Mouse (Mus musculus) liver, postnatal 0 days (tissue): ENCODE measurements around the gene Pex16. TPM values are rescaled to one million over a fixed set of nuclear protein-coding genes. Genes with fewer than 3 reads are reported as not detected.

Experiments
- ATAC-seq: fragments of 200-750 bp; cut with Nextera tagmentation; 2 replicates; pipeline ENCODE4 v1.8.0; 2017; ENCODE audit warnings: mild to moderate bottlenecking, moderate library complexity
- DNase-seq: peaks from one replicate; pipeline ENCODE4 v3.0.0-alpha.2; 2016
- H3K27ac ChIP-seq: fragments of 300-500 bp; sonication (generic); 2 replicates; pipeline ENCODE4 v1.5.1; 2014; ENCODE audit warnings: antibody characterized with exemption, moderate library complexity, mild to moderate bottlenecking, low read depth
- H3K27me3 ChIP-seq: fragments of 300-500 bp; sonication (generic); 2 replicates; pipeline ENCODE4 v1.6.1; 2014; ENCODE audit warnings: low read length, control low read depth, mixed read lengths; ENCODE audit not compliant: insufficient read depth
- H3K36me3 ChIP-seq: fragments of 300-500 bp; sonication (generic); replicated peaks from 2 replicates; pipeline ENCODE4 v1.6.1; 2014; ENCODE audit warnings: mild to moderate bottlenecking, control low read depth, low read length, moderate library complexity, mixed read lengths; ENCODE audit not compliant: insufficient read depth
- H3K4me1 ChIP-seq: fragments of 300-500 bp; sonication (generic); 2 replicates; pipeline ENCODE4 v1.6.1; 2014; ENCODE audit warnings: antibody characterized with exemption, mild to moderate bottlenecking, control low read depth; ENCODE audit not compliant: insufficient read depth
- H3K4me2 ChIP-seq: fragments of 300-500 bp; sonication (generic); 2 replicates; pipeline ENCODE4 v1.6.1; 2014; ENCODE audit warnings: low read depth, mild to moderate bottlenecking, low read length, moderate library complexity, mixed read lengths
- H3K4me3 ChIP-seq: fragments of 300-500 bp; sonication (generic); 2 replicates; pipeline ENCODE4 v1.5.1; 2014; ENCODE audit warnings: low read depth, low read length
- H3K9ac ChIP-seq: fragments of 300-500 bp; sonication (generic); replicated peaks from 2 replicates; pipeline ENCODE4 v1.6.1; 2014; ENCODE audit warnings: mild to moderate bottlenecking, moderate library complexity
- H3K9me3 ChIP-seq: fragments of 300-500 bp; sonication (generic); 2 replicates; pipeline ENCODE4 v1.6.1; 2016; ENCODE audit warnings: mild to moderate bottlenecking, control low read depth, low read length, mixed read lengths
- CTCF ChIP-seq: sonication (generic); IDR thresholded peaks from 2 replicates; pipeline ENCODE4 v1.5.1; 2016; ENCODE audit warnings: antibody characterized with exemption, low read depth
- EP300 ChIP-seq: IDR thresholded peaks from 2 replicates; pipeline ENCODE4 v1.6.1; 2016; ENCODE audit warnings: antibody characterized with exemption, low read depth, mild to moderate bottlenecking
- WGBS: fragments of 180-500 bp; shearing (Covaris S2); extraction: QIAGEN DNeasy Blood & Tissue Kit; methylation state at CpG from one replicate; pipeline ENCODE4 v1.1.7; 2014; ENCODE audit not compliant: insufficient replicate concordance; 5-methylcytosine and 5-hydroxymethylcytosine counted together
- polyA plus RNA-seq: library from polyadenylated mRNA; unstranded; fragments of >200 nt; fragmentation: Nextera tagmentation; extraction: Ambion mirVana; gene quantifications from 2 replicates; pipeline ENCODE4 v1.2.1, GENCODE M21; 2015

Pex16 gene
- polyA plus RNA-seq, 1 experiment from 2014 or later: 90.6 TPM

- H3K4me2 ChIP-seq: no peak overlapping the region
- H3K27me3 ChIP-seq: peaks cover 19% of the 10 kb centered on the region
- WGBS: 58% methylated on average over 4 of the region's 4 CpGs
- H3K4me1 ChIP-seq: peaks cover 5% of the 10 kb centered on the region; the same call in 1 of the 2 replicates
- no peak overlapping the region for H3K9ac ChIP-seq
- TF ChIP-seq CTCF: no peak
- TF ChIP-seq EP300: no peak
- H3K27ac ChIP-seq: no peak overlapping the region
- ATAC-seq: no peak
- DNase-seq: no peak
- H3K9me3 ChIP-seq: no peaks in the 10 kb centered on the region
- H3K36me3 ChIP-seq: peaks cover 33% of the 10 kb centered on the region
- no peak overlapping the region for H3K4me3 ChIP-seq
Observed at GRCm38 (mm10) chr2:92384101-92384500, 9.6 kb downstream of the Pex16 start.

GRCm38 (mm10) chr2:92385113-92386051 lies 10.9 kb downstream of the Pex16 start:
- Histone ChIP-seq H3K4me3 (no peak overlapping the region), H3K9me3 (no peaks in the 10 kb centered on the region), H3K9ac (no peak overlapping the region), H3K4me1 (peaks cover 11% of the 10 kb centered on the region; the same call in 1 of the 2 replicates), H3K36me3 (peaks cover 20% of the 10 kb centered on the region), H3K27ac (no peak overlapping the region), H3K4me2 (no peak overlapping the region), H3K27me3 (peaks cover 27% of the 10 kb centered on the region)
- WGBS: 72% methylated on average over 22 of the region's 22 CpGs
- ATAC-seq (no peak), DNase-seq (no peak)
- no peak for TF ChIP-seq CTCF
- no peak for TF ChIP-seq EP300

- WGBS: 84% methylated on average over 30 of the region's 30 CpGs
- peaks cover 28% of the 10 kb centered on the region for H3K27me3 ChIP-seq
- TF ChIP-seq EP300 (no peak), CTCF (no peak)
- H3K4me2 ChIP-seq: no peak overlapping the region
- H3K4me3 ChIP-seq: no peak overlapping the region
- no peak overlapping the region for H3K9ac ChIP-seq
- ATAC-seq (no peak), DNase-seq (no peak)
- H3K4me1 ChIP-seq: peaks cover 15% of the 10 kb centered on the region; the same call in 1 of the 2 replicates
- H3K27ac ChIP-seq: no peak overlapping the region
- H3K36me3 ChIP-seq: peaks cover 7% of the 10 kb centered on the region; the same call in 1 of the 2 replicates
- no peaks in the 10 kb centered on the region for H3K9me3 ChIP-seq
Observed at GRCm38 (mm10) chr2:92386821-92387570, 12.5 kb downstream of the Pex16 start.

GRCm38 (mm10) chr2:92387646-92388045 lies 13.2 kb downstream of the Pex16 start:
- 0 out of 2 replicates have a peak, but pooled peaks cover 4% of the 10 kb centered on the region for H3K36me3 ChIP-seq
- TF ChIP-seq CTCF: no peak
- TF ChIP-seq EP300: no peak
- peaks cover 15% of the 10 kb centered on the region; the same call in 1 of the 2 replicates for H3K4me1 ChIP-seq
- no peak overlapping the region for H3K9ac ChIP-seq
- ATAC-seq (no peak), DNase-seq (no peak)
- H3K27ac ChIP-seq: no peak overlapping the region
- H3K4me3 ChIP-seq: no peak overlapping the region
- WGBS: 61% methylated on average over 4 of the region's 4 CpGs
- no peak overlapping the region for H3K4me2 ChIP-seq
- H3K27me3 ChIP-seq: peaks cover 35% of the 10 kb centered on the region
- no peaks in the 10 kb centered on the region for H3K9me3 ChIP-seq

- Histone ChIP-seq H3K27me3 (peaks cover 39% of the 10 kb centered on the region), H3K9ac (no peak overlapping the region), H3K4me3 (no peak overlapping the region), H3K4me2 (no peak overlapping the region), H3K36me3 (no peaks in the 10 kb centered on the region), H3K9me3 (no peaks in the 10 kb centered on the region), H3K4me1 (peaks cover 15% of the 10 kb centered on the region; the same call in 1 of the 2 replicates), H3K27ac (no peak overlapping the region)
- ATAC-seq: no peak
- no peak for DNase-seq
- TF ChIP-seq EP300 (no peak), CTCF (no peak)
- WGBS: 53% methylated on average over 3 of the region's 3 CpGs
Observed at GRCm38 (mm10) chr2:92388081-92388517, 13.6 kb downstream of the Pex16 start.
